9 mouse cellular contexts compared by ENCODE assay signal in genomic region chr5:103995181-103995580, GRCm38 (mm10). TPM values are rescaled to one million over a fixed set of nuclear protein-coding genes. Genes with fewer than 3 reads are reported as not detected.
A peak's percentile ranks its signal among the peaks of the same experiment; 100 is the strongest.
DNase-seq lines count a peak whose midpoint lies in the region; ATAC-seq and TF ChIP-seq lines count a peak whose summit lies in the region.
"Had no signal": no experiment of that assay in that cellular context is flagged by ENCODE, and none has a peak within 500 bp of the region (broad histone marks: within the 10 kb centered on the region; RNA-seq: fewer than 3 reads in every experiment).

No protein-coding gene starts in this region.

- peak overlapping the region; percentile 31 for H3K4me2 ChIP-seq in liver, embryonic 12.5 days
- H3K4me2 ChIP-seq: heart, embryonic 13.5 days had no signal

- DNase-seq in kidney, postnatal 36 days: peak; percentile 24 to 44
- no peak for DNase-seq in kidney, adult 8-10 months
- DNase-seq in ES-E14 (ENCODE audit: low read depth, low spot score): peak; percentile 46
- DNase-seq in spleen, postnatal 36 days (ENCODE audit: low spot score in 2 of 2): no peak
- no peak for DNase-seq in kidney, adult 11 months

- H3K9ac ChIP-seq in ES-E14 (ENCODE audit: insufficient read depth, low read depth, low read length, poor library complexity, severe bottlenecking): no peak overlapping the region
- H3K9ac ChIP-seq in liver, embryonic 12.5 days: no peak overlapping the region
- H3K9ac ChIP-seq: heart, embryonic 13.5 days had no signal

- H3K9me3 ChIP-seq in ES-E14 (ENCODE audit: control insufficient read depth, insufficient read depth, low read depth, low read length): no peaks in the 10 kb centered on the region
- H3K9me3 ChIP-seq in liver, embryonic 12.5 days (replicated peaks): no peaks in the 10 kb centered on the region
- H3K9me3 ChIP-seq: heart, embryonic 13.5 days had no signal

- in situ Hi-C loops in ES-E14 (cut with MboI; ENCODE audit: low sequenced_read_pairs in 2 of 2, unreplicated experiment in 2 of 2): loop anchor here in 1 of 2 experiments (25.0 kb wide), 1 partner anchor 342 kb away; the partner anchor contains the start of gene Mepe

- no peaks in the 10 kb centered on the region; a peak in 1 of 4 replicates for H3K4me1 ChIP-seq in ES-E14 (ENCODE audit: control insufficient read depth in 2 of 2, insufficient read depth in 2 of 2, low read length in 2 of 2, poor library complexity in 1 of 2)
- no peaks in the 10 kb centered on the region; the same call in 1 of the 2 replicates for H3K4me1 ChIP-seq in bone marrow, adult 2 months (ENCODE audit: control insufficient read depth, insufficient read depth, low read length)
- H3K4me1 ChIP-seq in liver, embryonic 12.5 days: peaks cover 17% of the 10 kb centered on the region

- peaks cover 11% of the 10 kb centered on the region; the same call in 1 of the 2 replicates for H3K36me3 ChIP-seq in ES-E14 (ENCODE audit: control insufficient read depth, insufficient read depth, low read length, poor library complexity, severe bottlenecking)
- H3K36me3 ChIP-seq in liver, embryonic 12.5 days: no peaks in the 10 kb centered on the region

- ATAC-seq in liver, embryonic 12.5 days: peak; percentile 70

- no peak overlapping the region for H3K4me3 ChIP-seq in ES-E14 (ENCODE audit: insufficient read depth in 1 of 2, low read depth in 1 of 2, low read length in 2 of 2, poor library complexity in 1 of 2, severe bottlenecking in 1 of 2)
- H3K4me3 ChIP-seq in bone marrow, adult 2 months (replicated peaks; ENCODE audit: control insufficient read depth, low read depth, low read length): no peak overlapping the region
- H3K4me3 ChIP-seq in liver, embryonic 12.5 days: no peak overlapping the region
- H3K4me3 ChIP-seq: heart, embryonic 13.5 days had no signal

- no peak overlapping the region for H3K27ac ChIP-seq in ES-E14 (ENCODE audit: insufficient read depth, low read depth, low read length, poor library complexity, severe bottlenecking)
- no peak overlapping the region for H3K27ac ChIP-seq in bone marrow, adult 2 months (ENCODE audit: control insufficient read depth, insufficient read depth, low read depth, low read length, poor library complexity)
- H3K27ac ChIP-seq in liver, embryonic 12.5 days: no peak overlapping the region
- H3K27ac ChIP-seq: heart, embryonic 13.5 days; macrophage had no signal

- TF ChIP-seq CTCF in bone marrow, adult 2 months (IDR thresholded peaks at IDR 0.05; ENCODE audit: control insufficient read depth, insufficient read depth, low read length): 0 out of 2 replicates have a peak, but pooled peaks have one; percentile 20

- 70% methylated on average over 3 of the region's 3 CpGs for WGBS in bone marrow, adult 2 months
- WGBS in liver, embryonic 12.5 days (ENCODE audit: insufficient replicate concordance): 32% methylated on average over 3 of the region's 3 CpGs

- no peak for TF ChIP-seq POLR2A in bone marrow, adult 2 months (IDR thresholded peaks at IDR 0.05; ENCODE audit: borderline replicate concordance, control insufficient read depth, low read depth, low read length)

- no peaks in the 10 kb centered on the region for H3K27me3 ChIP-seq in liver, embryonic 12.5 days (replicated peaks)
- H3K27me3 ChIP-seq: heart, embryonic 13.5 days had no signal

TF ChIP-seq in ES-E14, 5 proteins besides CTCF, POLR2A, EP300 and RAD21:
- TF ChIP-seq MAFK (IDR thresholded peaks at IDR 0.05; ENCODE audit: insufficient read depth, low read depth, low read length) (no peak), HCFC1 (IDR thresholded peaks at IDR 0.05; ENCODE audit: borderline replicate concordance, insufficient read depth, low read length) (no peak), CHD2 (IDR thresholded peaks at IDR 0.05; ENCODE audit: low read depth, low read length) (no peak), ZC3H11A (IDR thresholded peaks at IDR 0.05; ENCODE audit: borderline replicate concordance, low read depth, low read length) (no peak), ZNF384 (IDR thresholded peaks at IDR 0.05; ENCODE audit: low read depth, low read length) (no peak)
TF ChIP-seq in ES-E14: peak in this region for 0.

RNA-seq across cellular contexts. Expression of gene Hsd17b13, which starts 18.0 kb away (rescaled TPM):
- total RNA-seq in ES-E14 (2012; rRNA removed): not detected in 2 replicates
- not detected in 2 replicates for polyA plus RNA-seq in bone marrow, adult 2 months (2011; ENCODE audit: insufficient read depth, insufficient read length, low replicate concordance, missing spikeins)
- 0.17 and 0.21 TPM in 2 replicates for polyA plus RNA-seq in liver, embryonic 12.5 days (2016; fragmentation: Nextera tagmentation; extraction: Ambion mirVana)
- polyA plus RNA-seq: macrophage had no signal

RNA-seq across cellular contexts. Expression of gene Hsd17b11, which starts 26.5 kb away (rescaled TPM):
- 45.6 and 78.4 TPM in 2 replicates for total RNA-seq in ES-E14 (2012; rRNA removed)
- polyA plus RNA-seq in bone marrow, adult 2 months (2011; ENCODE audit: insufficient read depth, insufficient read length, low replicate concordance, missing spikeins): 13.6 and 36.5 TPM in 2 replicates
- 1.5 and 1.7 TPM in 2 replicates for polyA plus RNA-seq in liver, embryonic 12.5 days (2016; fragmentation: Nextera tagmentation; extraction: Ambion mirVana)

RNA-seq across cellular contexts. Expression of gene Nudt9, which starts 50.9 kb away (rescaled TPM):
- 55.4 and 75.6 TPM in 2 replicates for total RNA-seq in ES-E14 (2012; rRNA removed)
- 32.5 and 34.8 TPM in 2 replicates for polyA plus RNA-seq in bone marrow, adult 2 months (2011; ENCODE audit: insufficient read depth, insufficient read length, low replicate concordance, missing spikeins)
- polyA plus RNA-seq in liver, embryonic 12.5 days (2016; fragmentation: Nextera tagmentation; extraction: Ambion mirVana): 86.3 and 88.9 TPM in 2 replicates

Comparison
In these comparisons a context has a peak if more than half of its experiments do, and no peak if none do; other contexts are left out.
1. DNase-seq: peak in kidney, postnatal 36 days (2 of 2) and ES-E14 (single experiment); none in kidney, adult 8-10 months (0 of 2), spleen, postnatal 36 days (0 of 2) and kidney, adult 11 months (single experiment).